Mouse (Mus musculus): ENCODE measurements around the gene Dmac1. TPM values are rescaled to one million over a fixed set of nuclear protein-coding genes. Genes with fewer than 3 reads are reported as not detected.

The Dmac1 gene
- polyA plus RNA-seq, 1 experiment, result 55.2 TPM

GRCm38 (mm10) chr4:75291142-75291541, 13.0 kb upstream of the Dmac1 start:
- Histone ChIP-seq H3K27ac (ENCODE audit: insufficient read depth, low read depth, low read length) (no peak overlapping the region), H3K4me3 (ENCODE audit: insufficient read depth, low read depth, low read length) (no peak overlapping the region), H3K4me1 (ENCODE audit: control insufficient read depth, insufficient read depth, low read length) (no peaks in the 10 kb centered on the region), H3K27me3 (replicated peaks; ENCODE audit: control insufficient read depth, insufficient read depth, low read length) (no peaks in the 10 kb centered on the region), H3K36me3 (ENCODE audit: control insufficient read depth, insufficient read depth, low read length) (no peaks in the 10 kb centered on the region)
- 83% methylated on average over 4 of the region's 4 CpGs for whole genome bisulfite sequencing
- no peak for DNase-seq
- no peak for TF ChIP-seq CTCF (conservative IDR thresholded peaks at IDR 0.05; ENCODE audit: insufficient read depth, insufficient read length, low read depth, low read length)
- no peak for TF ChIP-seq POLR2A (IDR thresholded peaks at IDR 0.05; ENCODE audit: low read depth, low read length)

DNA sequence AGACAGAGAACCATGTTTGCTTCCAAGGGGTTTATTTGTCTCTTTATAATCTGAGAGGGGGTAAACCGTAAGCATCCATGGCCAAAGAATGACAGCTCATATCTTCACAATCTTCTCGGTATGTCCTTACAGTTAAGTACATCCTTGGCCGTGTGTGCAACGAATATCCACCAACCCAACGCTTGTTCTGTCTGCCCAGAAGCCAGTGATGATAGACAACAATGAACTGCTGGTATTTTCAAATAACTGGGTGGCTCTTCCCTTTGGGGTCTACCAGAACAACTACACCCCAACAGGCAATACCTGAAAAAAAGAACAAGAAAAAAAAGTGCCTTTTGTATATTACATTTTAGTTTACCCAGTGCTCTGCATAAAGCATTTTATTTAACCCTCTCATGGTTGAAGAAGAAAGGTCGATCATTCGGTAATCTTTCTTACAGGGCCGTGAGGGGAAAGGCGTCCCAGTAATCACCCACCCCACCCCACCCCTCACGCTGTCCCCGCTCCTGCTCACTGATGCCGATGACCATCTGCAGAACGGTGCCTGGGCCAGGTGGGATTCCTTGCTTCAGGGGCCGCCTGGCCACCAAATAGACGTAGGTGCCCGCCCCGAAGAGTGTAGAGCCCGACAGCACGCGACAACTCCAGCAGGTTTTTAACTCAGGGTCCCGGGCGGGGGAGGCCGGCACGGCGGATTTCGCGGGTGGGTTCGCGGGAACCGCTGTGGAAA, 473 bp downstream of the Dmac1 start:
- H3K27ac ChIP-seq (ENCODE audit: insufficient read depth, low read depth, low read length), result no peak overlapping the region

DNA sequence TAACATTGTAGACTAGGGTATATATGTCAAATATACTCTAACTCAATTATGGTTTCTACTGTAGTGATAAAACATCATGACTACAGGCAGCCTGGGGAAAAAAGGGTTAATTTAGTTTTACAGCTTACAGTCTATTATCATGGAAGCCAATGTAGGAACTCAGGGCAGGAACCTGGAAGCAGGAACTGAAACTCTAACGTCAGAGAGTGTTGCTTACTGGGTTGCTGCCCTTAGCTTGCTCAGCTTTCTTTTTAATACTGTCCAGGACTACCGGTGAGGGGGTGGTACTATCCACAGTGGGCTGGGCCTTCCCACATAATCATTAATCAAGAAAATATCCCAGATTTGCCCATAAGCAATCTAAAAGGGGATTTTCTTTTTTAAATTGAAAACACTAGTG, 2.4 kb downstream of the Dmac1 start:
- WGBS, result 52% methylated on average over 2 of the region's 2 CpGs
- H3K4me3 ChIP-seq (ENCODE audit: insufficient read depth, low read depth, low read length), result no peak overlapping the region
- H3K27ac ChIP-seq (ENCODE audit: insufficient read depth, low read depth, low read length), result no peak overlapping the region
- H3K4me1 ChIP-seq (ENCODE audit: control insufficient read depth, insufficient read depth, low read length), result peaks cover 3% of the 10 kb centered on the region; the same call in 1 of the 2 replicates
- DNase-seq, result peak; percentile 7
- TF ChIP-seq POLR2A (IDR thresholded peaks at IDR 0.05; ENCODE audit: low read depth, low read length) (no peak), CTCF (conservative IDR thresholded peaks at IDR 0.05; ENCODE audit: insufficient read depth, insufficient read length, low read depth, low read length) (no peak)
- no peaks in the 10 kb centered on the region for H3K27me3 ChIP-seq (replicated peaks; ENCODE audit: control insufficient read depth, insufficient read depth, low read length)
- H3K36me3 ChIP-seq (ENCODE audit: control insufficient read depth, insufficient read depth, low read length), result no peaks in the 10 kb centered on the region

More for the DNA sequence above, 473 bp downstream of the Dmac1 start:
- 6% methylated on average over 30 of the region's 30 CpGs for WGBS
- DNase-seq, result no peak
- H3K4me3 ChIP-seq (ENCODE audit: insufficient read depth, low read depth, low read length), result peak overlapping the region; percentile 92
- no peak for TF ChIP-seq POLR2A (IDR thresholded peaks at IDR 0.05; ENCODE audit: low read depth, low read length)
- no peak for TF ChIP-seq CTCF (conservative IDR thresholded peaks at IDR 0.05; ENCODE audit: insufficient read depth, insufficient read length, low read depth, low read length)
- H3K4me1 ChIP-seq (ENCODE audit: control insufficient read depth, insufficient read depth, low read length), result peaks cover 3% of the 10 kb centered on the region; the same call in 1 of the 2 replicates
- no peaks in the 10 kb centered on the region for H3K36me3 ChIP-seq (ENCODE audit: control insufficient read depth, insufficient read depth, low read length)
- no peaks in the 10 kb centered on the region for H3K27me3 ChIP-seq (replicated peaks; ENCODE audit: control insufficient read depth, insufficient read depth, low read length)

DNA sequence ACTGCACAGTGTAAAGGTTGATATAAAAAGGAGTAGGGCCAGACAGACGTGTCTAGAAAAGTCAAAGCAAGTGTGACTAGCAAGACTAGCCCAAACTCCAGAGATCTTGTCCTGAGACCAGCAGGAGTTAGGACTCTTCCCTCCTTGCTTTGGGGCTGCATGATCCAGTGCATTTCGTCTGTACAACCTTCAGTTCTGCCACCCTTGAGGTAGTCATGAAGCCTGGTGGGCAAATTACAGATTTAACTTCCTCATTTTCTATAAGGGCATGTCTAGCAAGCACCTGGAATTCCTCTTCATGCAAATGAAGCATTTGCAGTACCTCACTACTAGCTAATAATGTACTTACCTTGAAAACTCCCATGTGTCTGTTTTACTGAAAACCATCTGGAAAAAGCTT, 10.2 kb downstream of the Dmac1 start:
- Histone ChIP-seq H3K27ac (ENCODE audit: insufficient read depth, low read depth, low read length) (no peak overlapping the region), H3K4me1 (ENCODE audit: control insufficient read depth, insufficient read depth, low read length) (no peaks in the 10 kb centered on the region), H3K4me3 (ENCODE audit: insufficient read depth, low read depth, low read length) (no peak overlapping the region), H3K27me3 (replicated peaks; ENCODE audit: control insufficient read depth, insufficient read depth, low read length) (no peaks in the 10 kb centered on the region), H3K36me3 (ENCODE audit: control insufficient read depth, insufficient read depth, low read length) (no peaks in the 10 kb centered on the region)
- TF ChIP-seq CTCF (conservative IDR thresholded peaks at IDR 0.05; ENCODE audit: insufficient read depth, insufficient read length, low read depth, low read length) (no peak), POLR2A (IDR thresholded peaks at IDR 0.05; ENCODE audit: low read depth, low read length) (no peak)
- WGBS, result 66% methylated on average over 2 of the region's 2 CpGs
- DNase-seq, result no peak

GRCm38 (mm10) chr4:75266773-75267550, 11.1 kb downstream of the Dmac1 start:
- Histone ChIP-seq H3K27ac (ENCODE audit: insufficient read depth, low read depth, low read length) (no peak overlapping the region), H3K4me3 (ENCODE audit: insufficient read depth, low read depth, low read length) (no peak overlapping the region), H3K36me3 (ENCODE audit: control insufficient read depth, insufficient read depth, low read length) (no peaks in the 10 kb centered on the region), H3K4me1 (ENCODE audit: control insufficient read depth, insufficient read depth, low read length) (no peaks in the 10 kb centered on the region), H3K27me3 (replicated peaks; ENCODE audit: control insufficient read depth, insufficient read depth, low read length) (no peaks in the 10 kb centered on the region)
- TF ChIP-seq POLR2A (IDR thresholded peaks at IDR 0.05; ENCODE audit: low read depth, low read length) (no peak), CTCF (conservative IDR thresholded peaks at IDR 0.05; ENCODE audit: insufficient read depth, insufficient read length, low read depth, low read length) (no peak)
- 70% methylated on average over 6 of the region's 6 CpGs for WGBS
- no peak for DNase-seq

GRCm38 (mm10) chr4:75264219-75264618, 13.9 kb downstream of the Dmac1 start:
- H3K4me1 ChIP-seq (ENCODE audit: control insufficient read depth, insufficient read depth, low read length), result no peaks in the 10 kb centered on the region
- no peaks in the 10 kb centered on the region for H3K36me3 ChIP-seq (ENCODE audit: control insufficient read depth, insufficient read depth, low read length)
- H3K27me3 ChIP-seq (replicated peaks; ENCODE audit: control insufficient read depth, insufficient read depth, low read length), result no peaks in the 10 kb centered on the region
- WGBS, result 91% methylated on average over 2 of the region's 2 CpGs
- DNase-seq, result no peak
- H3K4me3 ChIP-seq (ENCODE audit: insufficient read depth, low read depth, low read length), result no peak overlapping the region
- no peak for TF ChIP-seq CTCF (conservative IDR thresholded peaks at IDR 0.05; ENCODE audit: insufficient read depth, insufficient read length, low read depth, low read length)
- no peak for TF ChIP-seq POLR2A (IDR thresholded peaks at IDR 0.05; ENCODE audit: low read depth, low read length)
- H3K27ac ChIP-seq (ENCODE audit: insufficient read depth, low read depth, low read length), result no peak overlapping the region

DNA sequence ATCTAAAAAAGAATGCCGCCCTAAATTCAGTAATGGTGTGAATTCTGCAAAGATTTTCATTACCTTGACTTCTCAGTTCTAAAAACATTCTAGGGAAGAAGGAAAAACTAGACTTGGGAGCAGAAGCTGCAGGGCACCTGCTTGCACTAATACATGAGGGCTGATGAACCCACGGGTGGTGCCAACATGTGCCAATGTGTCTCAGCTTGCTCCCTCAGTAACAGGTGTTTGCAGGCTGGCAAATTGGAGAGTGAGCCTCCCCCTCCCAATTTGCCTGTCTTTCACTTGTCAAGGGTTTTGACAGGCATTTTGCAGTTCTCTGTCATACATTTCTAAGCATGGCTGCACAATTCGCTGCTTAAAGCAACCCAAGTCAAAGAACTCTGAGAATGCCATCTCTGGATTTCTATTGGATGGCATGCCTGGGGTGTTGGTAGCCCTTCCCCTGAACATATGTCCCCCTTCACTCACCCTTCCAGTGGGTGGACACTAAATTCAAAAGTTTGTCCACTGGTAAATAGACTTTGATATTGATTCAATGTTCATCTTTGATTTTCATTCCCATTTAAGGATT, 14.5 kb downstream of the Dmac1 start:
- Histone ChIP-seq H3K36me3 (ENCODE audit: control insufficient read depth, insufficient read depth, low read length) (no peaks in the 10 kb centered on the region), H3K4me1 (ENCODE audit: control insufficient read depth, insufficient read depth, low read length) (no peaks in the 10 kb centered on the region), H3K4me3 (ENCODE audit: insufficient read depth, low read depth, low read length) (no peak overlapping the region), H3K27ac (ENCODE audit: insufficient read depth, low read depth, low read length) (no peak overlapping the region), H3K27me3 (replicated peaks; ENCODE audit: control insufficient read depth, insufficient read depth, low read length) (no peaks in the 10 kb centered on the region)
- TF ChIP-seq POLR2A (IDR thresholded peaks at IDR 0.05; ENCODE audit: low read depth, low read length) (no peak), CTCF (conservative IDR thresholded peaks at IDR 0.05; ENCODE audit: insufficient read depth, insufficient read length, low read depth, low read length) (no peak)
- DNase-seq, result no peak
- WGBS, result 84% methylated on average over 3 of the region's 3 CpGs

All from kidney, adult 2 months (tissue).